Mouse (Mus musculus) left cerebral cortex, postnatal 25 days (tissue): ENCODE results near the gene Iqce. TPM values are rescaled to one million over a fixed set of nuclear protein-coding genes. Genes with fewer than 3 reads are reported as not detected.

Experiments used
- DNase-seq, 2 experiments: peaks; one replicate each; pipeline ENCODE4 v3.0.0; 2022; ENCODE audit warnings: low spot score in 2 of 2, mixed read lengths in 1 of 2
- intact Hi-C: fragments of 180-260 bp; cut with DNase I; formaldehyde crosslinking; loops from one replicate; pipeline ENCODE4 v1.15.1; 2025
- total RNA-seq, 2 experiments: library from RNA; stranded (reverse); gene quantifications; 2 replicates each; pipeline ENCODE4 v1.2.3; 2021

The Iqce gene
- total RNA-seq, 2 experiments from 2014 or later, result 43.4 to 50.4 TPM

DNA sequence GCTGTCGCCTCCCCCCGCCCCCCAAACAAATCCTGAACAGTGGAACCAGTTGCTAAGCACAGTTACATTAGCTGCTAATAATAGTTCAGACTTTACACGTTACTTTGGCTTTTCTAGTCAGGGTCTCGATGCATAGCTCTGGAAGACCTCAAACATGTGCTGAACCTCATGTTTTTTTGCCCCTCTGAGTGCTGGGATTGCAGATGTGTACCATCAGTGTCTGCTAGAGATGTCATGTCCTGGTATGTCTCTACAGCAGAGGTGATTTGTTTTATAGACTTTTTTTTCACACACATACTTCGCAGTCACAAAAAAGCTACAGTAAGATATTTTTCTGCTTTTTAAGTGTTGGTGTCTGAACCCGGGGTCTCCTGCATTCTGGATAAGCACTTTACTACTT is 30.1 kb downstream of the Iqce start:
- intact Hi-C loops, result no loop called here
- DNase-seq, result no peak

DNA sequence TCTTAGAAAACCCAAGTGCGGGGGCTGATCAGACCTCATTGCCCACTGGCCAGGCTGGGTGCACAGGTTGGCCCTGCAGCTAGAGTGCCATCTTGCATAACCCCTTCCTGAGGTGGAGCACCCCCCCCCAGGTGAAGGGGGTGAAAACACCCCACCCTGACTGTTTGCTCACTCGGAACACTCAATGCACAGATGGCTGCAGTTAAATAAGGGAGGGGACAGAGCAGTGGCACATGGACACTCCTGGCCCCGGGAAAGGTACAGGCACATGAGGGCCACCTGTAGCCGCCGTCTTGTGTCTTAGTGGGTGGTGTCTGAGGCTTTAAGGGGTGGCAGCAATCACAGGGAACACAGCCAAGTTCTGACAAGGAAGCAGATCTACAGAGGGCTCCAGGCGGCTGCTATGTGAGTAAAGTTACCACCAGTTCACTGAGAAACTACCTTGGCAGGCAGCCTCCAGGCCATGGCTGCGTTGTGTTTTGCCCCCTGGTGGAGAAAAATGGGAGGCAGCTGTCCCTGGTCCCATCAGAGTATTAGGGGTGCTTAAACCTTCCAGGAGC is 38.5 kb downstream of the Iqce start:
- intact Hi-C loops, result loop anchor here (1.0 to 2.0 kb wide), 2 partner anchors 15 to 123 kb away; partner anchors contain the start of gene Ttyh3
- DNase-seq, result peak; percentile 60 to 65

DNA sequence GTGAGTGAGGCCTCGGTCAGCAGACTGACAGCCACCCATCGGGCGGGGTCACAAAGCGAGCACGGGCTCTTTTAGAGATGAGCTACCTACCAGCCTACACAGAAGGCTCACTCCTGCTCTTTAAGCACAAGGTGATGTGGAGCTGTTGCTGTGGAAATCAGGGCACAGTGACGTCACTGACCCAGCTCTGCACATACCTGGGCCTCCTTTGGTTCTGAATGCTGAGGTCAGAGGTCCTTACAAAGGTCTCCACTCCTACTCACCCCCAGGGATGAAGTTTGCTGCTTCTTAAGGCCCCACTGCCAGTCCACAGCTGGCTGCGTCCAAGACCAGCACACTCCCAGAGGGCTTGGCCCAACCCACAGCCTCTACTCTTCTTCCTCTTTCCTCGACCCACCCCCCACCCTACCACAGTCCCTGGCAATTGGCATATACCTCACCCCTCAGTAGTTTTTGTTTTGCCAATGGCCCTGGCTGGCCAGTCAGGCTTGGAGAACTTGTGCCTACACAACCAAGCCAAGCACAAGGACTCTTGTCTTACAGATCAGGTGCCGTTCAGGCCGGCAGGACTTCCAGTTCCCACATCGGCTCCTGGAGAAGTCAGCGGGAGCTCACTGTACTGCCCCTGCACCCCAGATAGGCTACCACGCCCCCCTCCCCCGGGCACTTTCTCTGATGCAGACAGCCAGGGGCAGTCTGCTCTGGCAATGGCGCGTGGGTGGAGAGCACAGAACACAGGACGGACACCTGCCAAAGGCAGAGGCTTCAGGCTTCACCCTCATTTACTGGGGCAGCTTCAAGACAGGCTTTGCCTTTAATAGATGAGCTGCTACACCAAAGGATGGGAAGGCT is 39.2 kb downstream of the Iqce start:
- DNase-seq, result peak in 1 of 2 experiments; percentile 56
- intact Hi-C loops, result loop anchor here (2.0 kb wide), 1 partner anchor 14 kb away; the partner anchor contains the start of gene Ttyh3

DNA sequence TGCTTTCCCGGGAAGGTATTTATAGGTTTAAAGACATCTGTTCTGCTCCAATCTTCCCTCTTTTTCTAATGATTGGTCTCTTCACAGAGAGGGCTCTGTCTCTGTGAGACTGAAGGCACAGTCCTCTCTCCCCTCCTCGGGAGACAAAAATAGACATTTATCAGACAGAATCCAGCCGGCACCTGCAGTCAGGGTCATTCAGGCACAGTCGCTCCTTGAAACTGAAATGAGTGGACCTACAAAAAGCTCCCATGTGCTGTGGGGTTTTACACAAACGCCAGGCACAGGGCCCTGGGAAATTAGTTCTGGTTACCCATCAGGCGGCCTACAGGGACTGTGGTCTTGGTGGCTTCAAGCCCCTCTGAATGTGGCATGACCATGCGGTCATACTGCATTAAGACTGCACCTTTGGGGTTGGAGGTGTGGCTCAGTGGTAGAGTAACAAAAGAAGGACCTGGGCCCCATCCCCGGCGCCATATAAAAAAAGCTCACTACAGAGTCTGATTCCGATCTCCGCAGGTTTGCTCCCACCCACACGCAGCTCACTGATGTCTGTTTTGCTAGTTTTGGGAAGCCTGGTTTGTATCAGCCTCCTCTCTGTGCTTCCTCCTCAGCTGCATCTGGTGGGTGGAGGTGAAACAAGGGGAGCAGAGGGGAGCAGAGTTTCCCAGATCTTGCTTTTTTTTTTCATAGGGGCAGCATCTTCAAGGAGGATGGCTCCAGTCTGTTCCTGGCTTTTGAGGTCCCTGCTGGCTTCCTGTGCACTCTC is 40.1 kb downstream of the Iqce start:
- DNase-seq, result peak; percentile 47 to 81

DNA sequence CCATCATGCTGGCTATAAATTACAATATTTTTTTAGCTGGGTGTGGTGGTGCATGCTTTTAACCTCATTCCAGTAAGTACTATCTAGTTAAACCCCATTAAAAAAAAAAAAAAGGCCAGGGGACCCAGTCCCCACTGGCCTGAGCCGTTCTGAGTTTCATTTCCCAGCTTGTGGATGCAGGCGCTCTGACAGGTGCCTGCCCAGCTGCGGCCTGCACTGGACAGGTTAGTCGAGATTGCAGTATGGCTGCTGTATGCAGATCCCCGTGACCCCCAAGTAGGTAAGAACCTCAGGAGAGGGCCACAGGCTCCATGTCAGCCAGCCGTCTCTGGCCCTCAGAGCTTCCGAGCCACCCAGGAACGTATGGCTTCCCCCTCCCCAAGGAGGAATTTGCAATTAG is 40.8 kb downstream of the Iqce start:
- intact Hi-C loops, result no loop called here

More for the DNA sequence above, 40.1 kb downstream of the Iqce start:
- intact Hi-C loops, result loop anchor here (2.0 kb wide), 1 partner anchor 13 kb away; the partner anchor contains the start of gene Ttyh3

DNA sequence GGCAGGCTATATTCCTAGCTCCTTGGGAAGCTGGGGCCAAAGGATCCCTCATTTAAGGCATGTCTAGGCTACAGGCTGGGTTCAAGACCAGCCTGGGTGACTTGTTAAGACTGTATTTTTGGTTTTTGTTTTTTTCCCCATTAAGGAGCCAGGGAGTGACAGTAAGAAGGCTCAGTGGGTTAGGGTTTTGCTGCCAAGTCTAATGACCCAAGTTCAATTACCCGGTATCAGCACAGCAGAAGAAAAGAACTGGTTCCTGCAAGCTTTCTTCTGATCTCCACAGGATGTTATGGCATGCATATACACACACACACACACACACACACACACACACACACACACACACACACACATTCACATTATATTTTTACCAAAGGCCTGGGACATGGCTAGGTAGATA is 41.8 kb downstream of the Iqce start:
- intact Hi-C loops, result no loop called here
- no peak for DNase-seq

More for the DNA sequence above, 40.8 kb downstream of the Iqce start:
- no peak for DNase-seq

DNA sequence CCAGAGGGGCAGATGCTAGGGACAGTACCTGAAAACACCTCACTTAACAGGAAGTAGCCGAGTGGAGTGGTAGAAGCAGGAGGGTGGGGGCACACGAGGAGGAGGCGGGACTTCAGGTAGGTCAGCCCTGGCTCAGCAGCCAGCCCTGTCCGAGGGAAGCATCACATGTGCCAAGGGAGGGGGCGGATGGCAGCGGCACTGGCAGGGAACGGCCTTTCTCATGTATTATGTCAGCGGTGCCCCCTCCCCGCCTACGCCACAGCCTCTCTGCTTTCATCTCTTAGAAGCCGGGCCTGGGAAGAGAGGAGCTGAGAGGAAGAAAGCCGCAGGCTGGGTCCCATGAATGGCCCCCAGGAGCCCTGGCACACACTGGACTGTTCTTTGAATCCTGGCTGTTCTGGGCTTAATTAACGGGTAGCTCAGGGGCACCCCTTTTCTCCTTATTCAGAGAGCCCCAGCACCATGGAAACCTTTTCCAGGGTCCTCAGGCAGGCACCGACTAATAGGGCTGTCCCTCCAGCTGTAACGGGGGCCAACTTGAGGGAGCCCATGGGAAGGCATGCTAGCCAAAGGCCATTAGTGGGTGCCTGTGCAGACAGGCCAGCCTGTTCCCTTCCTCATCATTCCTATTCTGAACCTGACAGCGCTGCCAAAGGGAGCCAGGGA is 42.4 kb downstream of the Iqce start:
- intact Hi-C loops, result no loop called here
- peak; percentile 69 to 86 for DNase-seq

DNA sequence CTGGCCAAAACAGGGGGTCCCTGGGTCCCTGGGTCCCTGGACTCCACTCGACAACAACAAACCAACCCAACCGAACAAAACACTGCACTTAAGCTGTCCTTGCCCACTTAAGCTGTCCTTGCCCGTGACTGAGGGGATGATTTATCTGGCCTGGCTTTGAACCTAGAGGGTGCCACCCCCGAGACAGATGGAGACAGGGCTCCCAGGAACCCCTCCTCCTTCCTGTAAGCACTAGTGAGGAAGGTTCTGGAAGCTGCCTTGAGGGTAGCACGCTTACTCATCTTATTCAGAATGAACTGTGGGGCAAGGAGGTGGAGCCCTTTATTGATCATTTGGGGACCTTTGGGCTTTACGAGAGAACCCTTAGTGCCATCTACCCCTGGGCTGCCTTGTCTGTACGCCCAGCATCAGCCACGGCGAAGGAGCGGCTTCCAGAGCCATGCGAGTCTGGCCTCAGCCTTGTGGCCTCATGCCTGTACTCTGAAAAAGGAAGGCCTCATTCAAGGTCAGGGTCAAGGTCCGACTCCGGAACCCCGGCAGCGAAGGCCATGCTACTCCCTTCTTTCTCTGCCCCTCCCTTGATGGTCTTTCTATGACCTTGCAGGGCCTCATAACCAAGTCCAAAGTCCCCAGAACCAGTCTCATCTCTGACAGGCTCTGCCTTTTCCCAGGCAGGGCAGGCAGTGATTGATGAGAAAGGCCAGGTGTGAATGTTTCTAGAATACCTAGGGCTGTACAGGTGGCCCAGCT is 47.9 kb downstream of the Iqce start:
- intact Hi-C loops, result no loop called here
- DNase-seq, result no peak

DNA sequence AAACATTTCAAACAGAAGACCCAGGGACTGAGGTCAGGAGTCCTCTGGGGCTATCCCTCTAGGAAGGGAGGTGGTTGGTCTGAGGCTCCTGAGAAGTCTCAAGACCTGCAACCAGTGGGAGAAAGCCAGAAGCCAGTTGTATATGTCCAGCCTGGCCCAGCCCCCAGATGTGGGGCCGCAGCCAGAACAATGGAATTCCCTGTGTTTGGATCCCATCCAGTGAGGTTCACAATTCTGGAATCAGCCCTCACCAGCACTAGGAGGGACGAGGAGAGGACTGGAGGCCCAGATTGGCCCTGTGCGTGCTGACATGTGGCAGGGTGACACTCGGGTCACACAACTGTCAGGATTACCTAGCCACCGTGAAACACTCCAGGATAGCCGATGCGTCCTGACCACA is 49.6 kb downstream of the Iqce start:
- intact Hi-C loops, result no loop called here

DNA sequence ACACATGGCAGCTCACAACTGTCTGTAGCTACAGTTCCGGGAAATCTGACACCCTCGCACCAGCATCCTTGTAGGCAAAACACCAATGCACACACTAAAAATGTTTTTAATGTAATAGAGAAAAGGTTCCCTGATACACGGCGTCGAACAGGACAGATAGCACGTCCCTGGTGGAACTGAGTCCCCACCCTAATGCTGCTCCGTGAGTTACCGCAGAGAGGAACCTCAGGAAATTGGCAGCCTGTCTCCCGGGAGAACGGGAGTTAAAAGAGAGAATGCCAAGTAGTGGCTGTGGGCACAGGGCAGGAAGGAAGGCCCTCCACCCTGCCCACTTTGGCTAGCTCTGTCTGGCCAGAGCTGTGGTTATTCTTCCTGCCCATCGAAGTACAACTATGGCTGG is 50.9 kb downstream of the Iqce start:
- DNase-seq, result no peak
- intact Hi-C loops, result no loop called here

More for the DNA sequence above, 49.6 kb downstream of the Iqce start:
- no peak for DNase-seq

DNA sequence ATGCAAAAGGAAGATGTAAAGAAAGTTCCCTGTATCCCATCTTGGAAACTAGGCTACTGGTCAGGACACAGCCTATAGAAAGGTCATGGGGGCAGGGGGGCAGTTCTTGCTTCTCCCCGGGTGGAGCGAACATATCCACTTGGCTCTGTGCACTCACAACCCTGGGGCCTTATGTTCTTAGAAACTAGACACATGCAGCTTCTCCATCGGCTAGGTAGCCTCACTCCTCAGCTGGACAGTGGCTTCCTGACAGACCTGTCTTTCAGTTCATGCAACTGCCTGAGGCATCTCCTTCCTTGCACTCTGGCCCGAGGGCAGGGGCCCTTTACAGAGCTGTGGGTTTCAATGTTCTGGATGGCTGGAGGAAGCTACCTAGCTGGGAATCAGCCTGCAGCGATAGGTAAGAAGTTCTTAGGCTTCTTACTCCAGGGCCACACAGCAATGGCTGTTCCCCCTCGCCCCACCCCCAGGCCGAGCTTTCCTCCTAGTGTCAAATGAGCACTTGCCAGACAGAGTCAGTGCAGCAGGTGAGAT is 52.2 kb downstream of the Iqce start:
- DNase-seq, result no peak
- intact Hi-C loops, result loop anchor here (2.0 kb wide), 2 partner anchors 13 to 55 kb away; partner anchors contain the start of gene Brat1

DNA sequence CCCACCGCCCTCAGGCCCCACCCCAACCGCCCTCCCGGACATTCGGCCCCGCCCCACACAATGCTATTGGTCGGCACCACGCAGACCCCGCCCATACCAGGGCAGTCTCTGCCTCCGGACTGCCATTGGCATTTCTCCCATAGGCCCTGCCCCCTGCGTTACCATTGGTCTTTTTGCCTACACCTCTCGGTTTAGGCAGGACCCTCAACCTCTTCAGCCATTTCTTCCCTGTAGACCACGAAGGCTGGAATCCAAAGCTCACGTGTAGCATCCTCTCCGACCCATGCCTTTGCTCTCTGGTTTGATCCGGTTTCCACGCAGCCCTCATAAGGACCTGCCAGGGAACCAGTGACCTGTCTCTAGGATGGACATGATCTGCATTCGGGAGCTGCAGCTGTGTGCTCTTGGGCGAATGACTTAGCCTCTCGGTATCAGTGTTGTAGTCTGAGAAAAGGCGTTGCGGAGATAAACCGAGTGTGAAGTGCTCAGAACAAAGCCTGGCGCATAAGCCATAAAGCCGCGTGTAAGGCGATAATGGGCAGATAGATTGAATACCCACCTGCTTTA is 53.0 kb downstream of the Iqce start:
- intact Hi-C loops, result loop anchor here (2.0 kb wide), 2 partner anchors 14 to 56 kb away; partner anchors contain the start of gene Brat1
- DNase-seq, result peak in 1 of 2 experiments; percentile 98

DNA sequence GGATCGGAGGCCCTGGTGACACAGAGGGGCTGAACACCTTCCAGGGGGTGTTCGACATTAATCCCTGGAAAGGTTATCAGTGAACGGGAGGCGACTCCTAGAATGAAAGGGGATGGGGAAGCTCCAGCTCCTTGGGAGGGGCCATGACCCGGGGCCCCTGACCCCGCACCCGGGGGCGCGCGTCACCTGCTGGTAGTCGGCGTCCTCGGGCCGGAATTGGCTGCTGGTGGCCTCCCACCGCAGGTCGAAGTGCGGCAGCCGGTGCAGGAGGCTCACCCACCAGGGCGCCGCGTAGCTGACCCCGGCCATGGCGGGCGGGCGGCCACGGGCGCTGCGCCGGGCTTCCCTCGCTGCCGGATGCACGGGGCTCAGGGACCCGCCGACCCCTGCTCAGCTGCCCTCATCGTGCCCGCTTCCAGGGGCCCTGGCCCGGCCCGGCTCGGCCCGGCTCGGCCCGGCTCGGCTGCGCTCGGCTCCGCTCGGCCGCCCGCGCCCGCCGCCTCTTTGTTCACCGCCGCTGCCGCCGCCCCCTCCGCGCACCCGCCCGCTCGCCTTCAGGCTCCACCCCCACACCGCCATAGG is 53.6 kb downstream of the Iqce start, which contains the start of gene Ttyh3:
Gene Ttyh3 (minus strand): TSS at position 513 of the 582 bp plus-strand sequence.
- DNase-seq, result peak in 1 of 2 experiments; percentile 94
- intact Hi-C loops, result loop anchor here (2.0 kb wide), 2 partner anchors 14 to 56 kb away; partner anchors contain the start of gene Brat1

DNA sequence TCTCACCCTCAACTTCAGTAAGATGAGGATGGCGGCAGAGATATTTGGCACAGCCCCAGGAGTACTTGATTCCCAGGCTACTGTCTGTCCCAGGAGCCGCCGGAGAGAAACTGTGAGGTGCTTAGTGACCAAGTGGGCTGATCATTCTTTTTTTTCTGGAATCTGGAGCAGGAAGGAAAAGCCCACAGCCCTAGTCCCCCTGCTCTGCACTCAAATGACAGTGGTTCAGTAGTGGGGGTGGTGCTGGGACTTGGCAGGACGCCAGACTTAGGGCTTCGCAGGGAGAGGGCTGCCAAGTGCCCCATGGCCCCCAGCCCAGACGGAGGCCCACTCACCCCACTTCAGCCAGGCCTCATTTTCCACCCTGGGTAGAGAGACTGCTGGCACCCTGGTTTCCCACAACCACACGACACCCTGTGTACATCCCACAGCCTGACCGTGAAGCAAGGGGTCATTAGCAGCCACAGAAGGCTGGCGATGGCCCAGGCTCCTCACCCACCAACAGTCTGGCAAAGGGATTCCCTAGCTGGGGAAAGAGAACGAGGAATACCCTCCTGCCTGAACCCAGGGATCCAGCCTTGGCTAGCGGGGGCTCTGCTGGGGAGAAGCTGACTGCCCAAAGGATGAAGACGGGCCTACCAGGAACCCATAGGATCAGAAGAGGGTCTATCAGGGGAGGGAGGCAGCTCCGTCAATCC is 54.2 kb downstream of the Iqce start:
- DNase-seq, result peak; percentile 56 to 64

DNA sequence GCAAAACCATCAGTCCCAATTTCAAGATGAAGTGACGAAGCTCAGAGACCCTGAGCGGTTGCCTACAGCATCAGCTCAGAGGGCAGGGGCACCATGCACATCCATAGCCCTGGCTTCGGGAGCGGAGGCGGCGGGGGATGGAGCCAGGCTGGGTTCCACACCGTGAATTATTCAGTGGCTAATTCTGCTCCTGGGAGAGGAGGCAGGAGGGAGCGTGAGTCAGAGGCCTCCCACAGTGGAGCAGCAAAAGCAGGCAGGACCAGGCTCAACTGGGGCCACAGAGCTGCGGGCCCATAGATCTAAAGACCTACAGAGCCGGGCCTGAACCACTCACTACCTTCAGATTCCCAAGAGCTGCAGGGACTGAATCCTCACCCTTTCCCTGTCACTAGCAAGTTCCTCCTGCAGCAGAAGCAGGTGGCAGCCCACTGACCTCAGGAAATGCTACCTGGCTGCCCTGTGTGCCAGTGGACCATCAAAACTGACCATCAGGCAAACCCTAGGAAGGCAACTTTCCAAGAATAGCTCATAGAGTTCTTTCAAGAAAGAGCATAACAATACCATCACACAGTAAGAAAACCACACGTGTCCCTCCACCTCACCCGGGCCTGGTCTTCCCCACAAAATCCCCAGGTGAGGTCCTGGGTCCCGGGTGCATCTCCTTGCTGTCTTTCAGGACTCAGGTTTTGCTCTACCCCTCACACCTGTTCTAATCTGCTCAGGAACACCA is 55.0 kb downstream of the Iqce start:
- peak; percentile 54 to 83 for DNase-seq

More for the DNA sequence above, 54.2 kb downstream of the Iqce start:
- intact Hi-C loops, result loop anchor here (2.0 kb wide), 2 partner anchors 15 to 57 kb away; partner anchors contain the start of gene Brat1

DNA sequence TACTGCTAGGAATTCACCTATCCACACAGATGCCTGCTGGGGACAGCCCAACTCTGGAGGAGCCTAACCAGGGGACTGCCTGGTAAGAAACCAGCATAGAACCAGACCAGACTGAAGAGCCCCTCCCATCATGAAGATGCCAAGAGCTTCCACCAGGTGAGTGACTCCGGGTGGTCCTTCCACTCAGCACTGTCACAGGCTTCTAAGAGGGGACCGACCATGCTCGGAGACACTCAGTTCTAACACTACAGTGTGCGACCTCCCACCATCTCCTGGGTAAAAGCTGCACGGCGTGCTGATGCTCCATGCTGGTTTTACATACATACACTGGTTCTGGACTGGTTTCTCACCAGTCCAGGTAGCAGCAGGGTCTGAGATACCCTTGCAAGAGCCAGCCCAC is 56.0 kb downstream of the Iqce start:
- DNase-seq, result no peak
- intact Hi-C loops, result no loop called here

More for the DNA sequence above, 55.0 kb downstream of the Iqce start:
- intact Hi-C loops, result no loop called here
